Mouse (Mus musculus) gastrocnemius, postnatal 4 days (tissue): ENCODE results near the gene Tex2. TPM values are rescaled to one million over a fixed set of nuclear protein-coding genes. Genes with fewer than 3 reads are reported as not detected.
A peak's percentile ranks its signal among the peaks of the same experiment; 100 is the strongest.
"Not testable (repeated sequence)": the region's sequence is repeated elsewhere in the genome, so short reads cannot be mapped to it uniquely, and the experiment has no call there.

Experiments
- DNase-seq, 2 experiments: peaks; one replicate each; pipeline ENCODE4 v3.0.0; 2021 to 2022; ENCODE audit warnings: low spot score in 2 of 2, mixed read lengths in 2 of 2
- long read RNA-seq, 2 experiments: library from polyadenylated mRNA; stranded (forward); transcript quantifications; one replicate each; pipeline ENCODE4 v2.0.0; 2021
- total RNA-seq, 2 experiments: library from RNA; stranded (reverse); gene quantifications; 2 replicates each; pipeline ENCODE4 v1.2.3; 2021

Gene Tex2
- total RNA-seq, result 10 to 100 TPM; 20.1 to 21.7 TPM
- long read RNA-seq, experiment 1, full-length matches to known transcripts, result 2 of 9 reads
- long read RNA-seq, experiment 1, partial matches to known transcripts, result 5 of 9 reads
- long read RNA-seq, experiment 1, other reads (novel, unspliced or antisense), result 2 of 9 reads
- long read RNA-seq, experiment 2, full-length matches to known transcripts, result 6 of 12 reads
- long read RNA-seq, experiment 2, partial matches to known transcripts, result 1 of 12 reads
- long read RNA-seq, experiment 2, other reads (novel, unspliced or antisense), result 5 of 12 reads

- peak; percentile 92 to 97 for DNase-seq
These were observed at the start of gene Tex2 for GRCm38 (mm10) chr11:106612961-106613637. Gene Tex2 (minus strand): TSS chr11:106613423.

- DNase-seq, result no peak
These were observed 49.6 kb upstream of the Tex2 start for GRCm38 (mm10) chr11:106662634-106663407.

- no peak for DNase-seq
These were observed 47.3 kb upstream of the Tex2 start for GRCm38 (mm10) chr11:106660453-106661081.

GRCm38 (mm10) chr11:106659598-106660295, 46.5 kb upstream of the Tex2 start:
- no peak for DNase-seq

- DNase-seq, result peak; percentile 63 to 87
These were observed 45.0 kb upstream of the Tex2 start for GRCm38 (mm10) chr11:106658051-106658880.

- not testable (repeated sequence) for DNase-seq
These were observed 43.8 kb upstream of the Tex2 start for GRCm38 (mm10) chr11:106656896-106657498.

GRCm38 (mm10) chr11:106648347-106648746, 35.1 kb upstream of the Tex2 start:
- DNase-seq, result peak; percentile 54 to 67

- no peak for DNase-seq
These were observed 29.9 kb upstream of the Tex2 start for GRCm38 (mm10) chr11:106642966-106643637.

GRCm38 (mm10) chr11:106641580-106641979, 28.4 kb upstream of the Tex2 start:
- no peak for DNase-seq

GRCm38 (mm10) chr11:106640059-106640458, 26.8 kb upstream of the Tex2 start:
- no peak for DNase-seq

GRCm38 (mm10) chr11:106639356-106639692, 26.1 kb upstream of the Tex2 start:
- no peak for DNase-seq

GRCm38 (mm10) chr11:106638551-106639355, 25.5 kb upstream of the Tex2 start:
- no peak for DNase-seq

GRCm38 (mm10) chr11:106637754-106638153, 24.5 kb upstream of the Tex2 start:
- DNase-seq, result no peak

- DNase-seq, result no peak
These were observed 22.7 kb upstream of the Tex2 start for GRCm38 (mm10) chr11:106635946-106636345.

- DNase-seq, result not testable (repeated sequence)
These were observed 21.0 kb upstream of the Tex2 start for GRCm38 (mm10) chr11:106634175-106634574.

GRCm38 (mm10) chr11:106633456-106633855, 20.2 kb upstream of the Tex2 start:
- DNase-seq, result no peak

GRCm38 (mm10) chr11:106627692-106628091, 14.5 kb upstream of the Tex2 start:
- peak; percentile 55 to 74 for DNase-seq

GRCm38 (mm10) chr11:106625577-106625976, 12.4 kb upstream of the Tex2 start:
- DNase-seq, result no peak
